Mouse (Mus musculus): ENCODE measurements around the gene Rnase12.

GRCm38 (mm10) chr14:51051941-51052340 lies 5.5 kb downstream of the Rnase12 start:
- TF ChIP-seq POLR2A (IDR thresholded peaks at IDR 0.05; ENCODE audit: insufficient read depth, low read depth, low read length), result no peak
- no peak for TF ChIP-seq CTCF (IDR thresholded peaks at IDR 0.05)
